Mouse (Mus musculus): ENCODE measurements around the gene 4833420G17Rik. TPM values are rescaled to one million over a fixed set of nuclear protein-coding genes. Genes with fewer than 3 reads are reported as not detected.
"Not testable (repeated sequence)": the region's sequence is repeated elsewhere in the genome, so short reads cannot be mapped to it uniquely, and the experiment has no call there.

4833420G17Rik gene
- 10 to 100 TPM; 20.8 to 26.3 TPM for total RNA-seq (2021)
- long read RNA-seq, experiment 1, transcript 4833420G17Rik-201 (13 exons, 2,565 nt), result major isoform, 5 of 20 reads
- long read RNA-seq, experiment 1, partial matches to known transcripts, result 3 of 20 reads
- long read RNA-seq, experiment 1, other reads (novel, unspliced or antisense), result 8 of 20 reads
- long read RNA-seq, experiment 2, transcript 4833420G17Rik-201 (13 exons, 2,565 nt), result major isoform, 5 of 24 reads
- long read RNA-seq, experiment 2, partial matches to known transcripts, result 4 of 24 reads
- long read RNA-seq, experiment 2, other reads (novel, unspliced or antisense), result 10 of 24 reads

DNA sequence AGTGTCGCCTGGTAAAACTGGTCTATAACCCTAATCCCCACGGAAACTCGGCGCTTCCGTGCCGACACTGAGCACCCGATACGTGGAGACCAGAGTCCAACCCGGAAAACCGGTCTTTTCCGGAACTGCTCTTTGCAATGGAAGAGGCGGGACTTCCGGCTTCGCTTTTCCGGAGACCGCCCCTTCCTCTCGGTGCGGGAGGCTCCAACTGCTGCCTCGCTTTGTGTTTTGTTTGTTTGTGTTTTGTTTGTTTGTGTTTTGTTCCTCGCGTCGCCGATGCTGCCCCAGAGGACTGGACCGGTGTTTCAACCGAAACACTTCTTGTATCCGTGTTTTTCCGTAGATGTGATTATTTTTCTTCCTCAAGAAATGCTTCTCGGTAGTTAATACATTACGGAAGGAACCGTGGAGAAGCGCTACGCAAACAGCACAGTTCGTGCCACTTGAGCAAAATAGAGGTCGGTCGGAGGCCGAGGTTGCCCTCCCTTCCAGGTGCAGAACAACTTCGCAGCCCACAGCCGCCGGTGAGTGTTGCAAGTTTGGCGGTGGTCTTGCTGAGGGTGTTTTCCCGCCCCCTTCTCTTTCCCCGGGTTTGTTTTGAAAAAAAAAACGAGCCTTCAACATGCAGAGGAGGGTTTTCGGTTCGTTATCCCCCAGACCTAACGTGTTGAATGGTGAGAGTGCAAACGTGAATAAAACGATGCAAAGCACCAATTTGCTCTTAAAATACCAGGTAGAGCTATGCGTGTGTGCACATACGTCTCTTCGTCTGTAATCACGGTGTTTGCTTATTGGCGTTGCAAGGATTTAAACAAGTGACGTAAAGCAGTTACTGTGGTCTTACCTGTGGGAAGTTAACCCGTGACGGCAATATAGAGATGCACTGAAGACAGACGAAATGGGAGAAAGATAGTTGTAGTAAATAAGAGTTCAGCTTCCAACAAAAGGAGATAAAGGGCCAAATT lies at the start of gene 4833420G17Rik:
4833420G17Rik (plus strand) TSS at position 173 of the 965 bp plus-strand sequence.
- peak; percentile 92 for DNase-seq

GRCm38 (mm10) chr13:119413026-119413425 lies 49.5 kb upstream of the 4833420G17Rik start:
- no peak for DNase-seq

DNA sequence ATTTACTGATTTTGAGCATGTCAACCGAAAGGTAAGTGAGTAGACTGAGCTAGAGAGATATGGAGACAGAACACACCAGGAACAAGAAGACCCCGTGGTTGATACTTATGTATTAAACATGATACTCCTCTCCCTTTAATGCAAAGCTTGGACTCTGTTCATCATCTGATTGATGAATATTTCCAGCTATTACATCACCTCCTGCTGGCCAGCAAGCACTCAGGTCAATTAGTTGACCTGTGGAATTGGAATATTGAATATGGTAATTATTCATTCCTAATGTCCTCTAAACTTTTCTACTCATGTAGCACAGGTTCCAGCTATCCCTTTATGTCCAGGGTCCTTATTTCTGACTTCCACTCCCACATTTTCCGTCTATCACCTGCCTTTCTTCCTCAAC lies 44.1 kb upstream of the 4833420G17Rik start:
- no peak for DNase-seq

- DNase-seq, result no peak
Observed at GRCm38 (mm10) chr13:119430164-119430563, 32.4 kb upstream of the 4833420G17Rik start.

GRCm38 (mm10) chr13:119432041-119432440 lies 30.5 kb upstream of the 4833420G17Rik start:
- DNase-seq, result no peak

DNA sequence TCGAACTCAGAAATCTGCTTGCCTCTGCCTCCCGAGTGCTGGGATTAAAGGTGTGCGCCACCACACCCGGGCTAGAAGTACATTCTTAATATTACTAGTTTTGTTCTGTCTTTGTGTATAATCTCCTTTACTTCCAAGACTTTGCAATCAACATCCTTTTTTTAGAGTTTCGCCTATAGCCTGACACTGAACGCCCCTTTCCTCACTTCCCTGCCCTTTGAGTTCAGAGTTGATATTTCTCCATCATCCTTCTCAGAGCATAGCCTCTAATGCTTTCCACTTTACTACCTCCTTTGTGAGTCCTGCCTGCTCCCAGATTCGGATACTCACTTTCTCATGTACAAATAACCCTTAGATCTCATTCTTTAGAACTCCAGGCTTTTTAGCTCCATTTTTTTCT lies 28.2 kb upstream of the 4833420G17Rik start:
- DNase-seq, result no peak

DNA sequence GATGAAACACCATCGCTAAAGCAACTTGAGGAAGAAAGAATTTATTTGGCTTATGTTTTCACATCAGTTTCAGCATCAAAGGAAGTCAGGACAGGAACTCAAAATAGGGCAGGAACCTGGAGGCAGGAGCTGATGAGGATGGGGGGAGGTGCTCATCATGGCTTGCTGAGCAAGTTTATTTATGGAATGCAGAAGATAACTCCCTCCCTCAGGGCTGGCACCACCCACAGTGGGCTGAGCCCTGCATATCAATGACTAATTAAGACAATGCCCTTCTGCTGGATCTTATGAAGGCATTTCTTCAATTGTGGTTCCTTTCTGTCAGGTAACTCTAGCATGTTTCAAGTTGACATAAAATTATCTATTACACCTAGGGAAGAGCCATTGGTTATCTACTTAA lies 20.3 kb upstream of the 4833420G17Rik start:
- no peak for DNase-seq

DNA sequence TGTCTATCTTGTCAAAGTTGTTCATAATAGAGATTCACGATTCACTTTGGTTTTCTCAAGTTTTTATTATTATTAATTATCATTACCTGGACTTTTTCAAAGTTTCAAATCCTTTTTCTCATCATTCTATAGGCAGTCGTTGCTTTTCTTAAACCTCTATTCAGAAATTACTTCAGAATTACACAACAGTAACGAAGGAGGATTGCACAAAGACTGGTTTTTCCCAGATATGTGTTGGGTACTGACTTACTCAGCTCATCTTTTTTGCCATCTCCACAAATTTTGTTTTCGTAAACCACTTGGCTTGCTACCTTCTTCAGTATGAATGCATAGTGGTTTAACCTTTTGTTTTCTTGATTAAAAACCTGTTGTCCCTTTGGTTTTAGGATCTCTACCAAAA lies 9.0 kb upstream of the 4833420G17Rik start:
- no peak for DNase-seq

- DNase-seq, result no peak
Observed at GRCm38 (mm10) chr13:119455082-119455481, 7.5 kb upstream of the 4833420G17Rik start.

DNA sequence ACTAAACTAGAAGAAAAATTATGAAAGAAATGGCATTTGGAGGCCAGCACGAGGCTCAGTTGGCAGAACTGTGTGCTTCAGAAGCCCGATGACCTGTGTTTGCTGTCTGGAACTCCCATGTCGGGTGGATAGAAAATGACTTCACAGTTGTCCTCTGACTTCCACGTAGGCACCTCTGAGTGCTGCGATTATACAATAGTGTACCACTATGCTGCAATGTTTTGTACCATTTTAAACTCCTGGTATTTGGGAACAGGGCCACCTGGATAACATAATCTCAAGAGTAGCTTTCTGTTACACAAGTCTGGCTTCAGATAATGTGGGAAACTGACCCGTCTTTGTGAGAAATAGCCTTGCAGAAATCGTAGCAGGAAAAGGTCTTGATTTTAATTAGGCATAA lies 6.2 kb upstream of the 4833420G17Rik start:
- no peak for DNase-seq

- peak; percentile 14 for DNase-seq
Observed at GRCm38 (mm10) chr13:119461900-119462595, 520 bp upstream of the 4833420G17Rik start.

- no peak for DNase-seq
Observed at GRCm38 (mm10) chr13:119476631-119477030, 14.1 kb downstream of the 4833420G17Rik start.

DNA sequence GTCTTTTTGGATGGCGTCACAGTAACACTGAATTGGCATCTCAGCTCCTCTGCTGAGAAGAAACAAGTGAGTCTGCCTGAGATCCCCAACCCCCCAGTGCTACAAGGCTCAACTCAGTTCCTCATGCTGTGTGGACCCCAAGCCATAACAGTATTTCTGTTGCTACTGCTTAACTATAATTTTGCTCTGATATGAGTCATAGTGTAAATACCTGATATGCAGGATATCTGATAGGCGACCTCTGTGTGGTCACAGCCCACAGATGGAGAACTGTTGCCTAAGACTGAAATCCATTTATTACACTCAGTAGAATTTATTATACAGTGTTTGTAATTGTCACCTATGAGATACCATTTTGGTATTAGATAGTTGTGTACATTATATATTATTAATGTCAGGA lies 15.2 kb downstream of the 4833420G17Rik start:
- DNase-seq, result no peak

- no peak for DNase-seq
Observed at GRCm38 (mm10) chr13:119487354-119487753, 24.8 kb downstream of the 4833420G17Rik start.

- peak; percentile 94 for DNase-seq
Observed at GRCm38 (mm10) chr13:119487880-119488580, 25.5 kb downstream of the 4833420G17Rik start, which contains the start of the genes Tmem267 and 3110070M22Rik. Gene Tmem267 (plus strand): TSS chr13:119488039. Gene 3110070M22Rik (minus strand): TSS chr13:119488383.

GRCm38 (mm10) chr13:119492083-119492482 lies 29.5 kb downstream of the 4833420G17Rik start:
- not testable (repeated sequence) for DNase-seq

GRCm38 (mm10) chr13:119494938-119495337 lies 32.4 kb downstream of the 4833420G17Rik start:
- not testable (repeated sequence) for DNase-seq

Measured in adrenal gland, postnatal 10 days (tissue).